Mouse (Mus musculus): ENCODE measurements at regions not wholly inside any gene's neighbourhood (a gene's known extent, or its start where the extent isn't known, plus 50 kb on each side); places are given as distances from the start of the nearest gene placed in this dataset.
"Not testable (repeated sequence)": the region's sequence is repeated elsewhere in the genome, so short reads cannot be mapped to it uniquely, and the experiment has no call there.

DNA sequence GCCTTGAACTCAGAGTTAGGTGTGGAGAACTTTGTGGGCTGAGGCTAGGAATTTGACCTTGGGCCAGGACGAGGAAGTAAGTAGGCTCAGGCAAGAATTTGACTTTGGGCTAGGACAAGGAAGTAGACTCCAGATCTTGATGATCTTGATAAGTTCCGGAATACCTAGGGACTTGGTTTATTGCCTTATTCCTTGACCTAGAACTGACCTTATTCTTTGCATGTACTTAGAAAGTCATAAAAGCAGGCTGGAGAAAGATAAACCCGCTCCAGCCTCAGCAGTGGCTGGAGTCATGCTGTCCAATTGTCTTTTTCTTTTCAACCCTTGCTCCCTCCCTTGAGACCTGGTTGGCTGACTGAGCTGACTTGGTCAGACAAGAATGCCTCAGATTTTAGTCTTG is 51.2 kb upstream of the Jarid2 start:
- DNase-seq (ENCODE audit: extremely low spot score in 1 of 2, low spot score in 1 of 2) = no peak

DNA sequence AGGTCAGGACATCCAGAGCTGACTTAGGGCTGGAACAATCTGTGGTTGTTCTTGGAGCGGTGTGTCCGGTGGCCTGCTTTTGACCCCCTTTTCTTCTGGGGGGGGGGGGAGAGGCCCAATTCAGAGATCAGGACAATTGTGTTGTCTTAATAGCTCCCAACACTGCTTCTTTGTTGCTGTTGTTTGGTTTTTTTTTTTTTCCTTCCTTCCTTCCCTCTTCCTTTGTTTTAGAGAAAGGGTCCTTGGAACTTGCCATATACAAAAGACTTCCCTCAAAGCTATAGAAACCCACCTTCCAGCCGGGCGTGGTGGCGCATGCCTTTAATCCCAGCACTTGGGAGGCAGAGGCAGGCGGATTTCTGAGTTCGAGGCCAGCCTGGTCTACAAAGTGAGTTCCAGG is 49.8 kb upstream of the Jarid2 start:
- DNase-seq (ENCODE audit: extremely low spot score in 1 of 2, low spot score in 1 of 2) = not testable (repeated sequence)

Measured in frontal cortex, adult 2 months (tissue).